Mouse (Mus musculus): ENCODE measurements around the gene Fam19a3.

- TF ChIP-seq CTCF (IDR thresholded peaks at IDR 0.05; ENCODE audit: extremely low read depth, insufficient read length, insufficient replicate concordance, low read depth, low read length) (no peak), POLR2A (IDR thresholded peaks at IDR 0.05; ENCODE audit: low read depth, low read length) (no peak)
Measured at GRCm38 (mm10) chr3:104732907-104733306, 48.7 kb downstream of the Fam19a3 start.
